Mouse (Mus musculus): ENCODE results near the gene Mtf1. TPM values are rescaled to one million over a fixed set of nuclear protein-coding genes. Genes with fewer than 3 reads are reported as not detected.

Gene Mtf1
- total RNA-seq (2022), result 10 to 100 TPM; 12.9 to 16.0 (median 15.0) TPM

GRCm38 (mm10) chr4:124801552-124802308 is at the start of gene Mtf1:
Gene Mtf1, plus strand, starts transcription at chr4:124802104.
- peak; percentile 76 to 85 for DNase-seq (ENCODE audit: low spot score in 2 of 2)

- no peak for DNase-seq (ENCODE audit: low spot score in 2 of 2)
These were observed 49.4 kb upstream of the Mtf1 start for GRCm38 (mm10) chr4:124752281-124753199.

GRCm38 (mm10) chr4:124755526-124755925 is 46.4 kb upstream of the Mtf1 start:
- DNase-seq (ENCODE audit: low spot score in 2 of 2), result no peak

- DNase-seq (ENCODE audit: low spot score in 2 of 2), result peak in 1 of 2 experiments; percentile 21
These were observed 42.5 kb upstream of the Mtf1 start for GRCm38 (mm10) chr4:124759305-124759811.

- DNase-seq (ENCODE audit: low spot score in 2 of 2), result no peak
These were observed 40.7 kb upstream of the Mtf1 start for GRCm38 (mm10) chr4:124761201-124761600.

- DNase-seq (ENCODE audit: low spot score in 2 of 2), result no peak
These were observed 38.9 kb upstream of the Mtf1 start for GRCm38 (mm10) chr4:124762858-124763452.

GRCm38 (mm10) chr4:124765802-124766565 is 35.9 kb upstream of the Mtf1 start:
- no peak for DNase-seq (ENCODE audit: low spot score in 2 of 2)

- no peak for DNase-seq (ENCODE audit: low spot score in 2 of 2)
These were observed 35.4 kb upstream of the Mtf1 start for GRCm38 (mm10) chr4:124766566-124766940.

- no peak for DNase-seq (ENCODE audit: low spot score in 2 of 2)
These were observed 32.8 kb upstream of the Mtf1 start for GRCm38 (mm10) chr4:124768963-124769591.

- DNase-seq (ENCODE audit: low spot score in 2 of 2), result no peak
These were observed 31.3 kb upstream of the Mtf1 start for GRCm38 (mm10) chr4:124770624-124771023.

- no peak for DNase-seq (ENCODE audit: low spot score in 2 of 2)
These were observed 29.8 kb upstream of the Mtf1 start for GRCm38 (mm10) chr4:124772125-124772524.

GRCm38 (mm10) chr4:124773449-124773848 is 28.5 kb upstream of the Mtf1 start:
- DNase-seq (ENCODE audit: low spot score in 2 of 2), result no peak

- no peak for DNase-seq (ENCODE audit: low spot score in 2 of 2)
These were observed 27.9 kb upstream of the Mtf1 start for GRCm38 (mm10) chr4:124773995-124774394.

GRCm38 (mm10) chr4:124774429-124774828 is 27.5 kb upstream of the Mtf1 start:
- no peak for DNase-seq (ENCODE audit: low spot score in 2 of 2)

GRCm38 (mm10) chr4:124781361-124781760 is 20.5 kb upstream of the Mtf1 start:
- no peak for DNase-seq (ENCODE audit: low spot score in 2 of 2)

GRCm38 (mm10) chr4:124782395-124782794 is 19.5 kb upstream of the Mtf1 start:
- no peak for DNase-seq (ENCODE audit: low spot score in 2 of 2)

GRCm38 (mm10) chr4:124783937-124784336 is 18.0 kb upstream of the Mtf1 start:
- DNase-seq (ENCODE audit: low spot score in 2 of 2), result no peak

GRCm38 (mm10) chr4:124790013-124790412 is 11.9 kb upstream of the Mtf1 start:
- DNase-seq (ENCODE audit: low spot score in 2 of 2), result no peak

GRCm38 (mm10) chr4:124792114-124792513 is 9.8 kb upstream of the Mtf1 start:
- DNase-seq (ENCODE audit: low spot score in 2 of 2), result no peak

GRCm38 (mm10) chr4:124796141-124796540 is 5.8 kb upstream of the Mtf1 start:
- DNase-seq (ENCODE audit: low spot score in 2 of 2), result no peak

- DNase-seq (ENCODE audit: low spot score in 2 of 2), result no peak
These were observed 5.0 kb upstream of the Mtf1 start for GRCm38 (mm10) chr4:124796913-124797312.
